Comparison of ENCODE assay signal across 8 mouse cellular contexts in the genomic region with DNA sequence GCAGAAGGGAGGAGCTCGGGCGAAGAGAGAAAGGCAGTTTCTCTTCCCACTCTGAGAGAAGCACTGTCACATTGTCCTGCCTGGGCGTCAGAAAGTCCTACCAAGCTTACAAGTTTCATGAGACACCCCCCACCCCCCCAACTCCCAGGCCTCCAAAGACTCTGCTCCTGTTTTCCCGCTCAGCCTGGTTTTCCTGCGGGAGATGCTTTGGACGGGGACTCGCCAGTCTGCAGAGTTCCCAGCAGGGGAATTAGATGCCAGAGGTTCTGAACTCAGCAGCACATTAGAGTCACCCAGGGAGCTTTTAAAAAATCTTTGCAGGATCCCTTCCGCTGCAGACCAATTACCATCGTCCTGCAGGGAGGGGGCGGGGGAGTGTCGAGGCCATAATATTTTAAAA.
DNase-seq lines count a peak whose midpoint lies in the region; ATAC-seq lines count a peak whose summit lies in the region.

No protein-coding gene starts in this region.

- peak; percentile 19 for DNase-seq in hindbrain, embryonic 10.5 days (ENCODE audit: low spot score)
- DNase-seq in hindbrain, embryonic 11.5 days (ENCODE audit: low spot score) = no peak
- DNase-seq in embryo, embryonic 10.5 days (ENCODE audit: low spot score) = peak; percentile 40
- DNase-seq in hindbrain, embryonic 14.5 days (ENCODE audit: low spot score) = no peak
- peak; percentile 32 for DNase-seq in mesoderm, embryonic 11.5 days (ENCODE audit: low read depth, low spot score)
- no peak for DNase-seq in cerebellum, adult 8-10 months
- DNase-seq in cerebellum, adult 9-11 months = no peak
- DNase-seq in urinary bladder, adult 18-20 months (ENCODE audit: low spot score in 2 of 2) = no peak

- WGBS in hindbrain, embryonic 10.5 days = 7% methylated on average over 11 of the region's 11 CpGs
- WGBS in hindbrain, embryonic 11.5 days = 9% methylated on average over 11 of the region's 11 CpGs
- 12% methylated on average over 11 of the region's 11 CpGs for WGBS in hindbrain, embryonic 14.5 days

- H3K36me3 ChIP-seq in hindbrain, embryonic 10.5 days = no peaks in the 10 kb centered on the region
- H3K36me3 ChIP-seq in hindbrain, embryonic 11.5 days (ENCODE audit: control insufficient read depth, insufficient read depth, low read length) = no peaks in the 10 kb centered on the region
- H3K36me3 ChIP-seq in hindbrain, embryonic 14.5 days (replicated peaks; ENCODE audit: control insufficient read depth, insufficient read depth) = no peaks in the 10 kb centered on the region

- ATAC-seq in hindbrain, embryonic 11.5 days (ENCODE audit: low FRiP score) = no peak
- no peak for ATAC-seq in hindbrain, embryonic 14.5 days (ENCODE audit: low FRiP score)

- peak overlapping the region; percentile 35 for H3K4me3 ChIP-seq in hindbrain, embryonic 10.5 days
- H3K4me3 ChIP-seq in hindbrain, embryonic 11.5 days (ENCODE audit: low read depth, low read length) = no peak overlapping the region
- H3K4me3 ChIP-seq in hindbrain, embryonic 14.5 days (replicated peaks; ENCODE audit: low read length) = no peak overlapping the region

- peaks cover 12% of the 10 kb centered on the region for H3K4me1 ChIP-seq in hindbrain, embryonic 10.5 days (replicated peaks)
- H3K4me1 ChIP-seq in hindbrain, embryonic 11.5 days (replicated peaks; ENCODE audit: control insufficient read depth, insufficient read depth, low read length) = no peaks in the 10 kb centered on the region
- no peaks in the 10 kb centered on the region; the same call in 1 of the 2 replicates for H3K4me1 ChIP-seq in hindbrain, embryonic 14.5 days (replicated peaks; ENCODE audit: control insufficient read depth, insufficient read depth, low read length)

- H3K9ac ChIP-seq in hindbrain, embryonic 11.5 days (ENCODE audit: low read depth, low read length) = no peak overlapping the region
- H3K9ac ChIP-seq in hindbrain, embryonic 14.5 days = no peak overlapping the region

- H3K4me2 ChIP-seq in hindbrain, embryonic 11.5 days (replicated peaks; ENCODE audit: low read depth, low read length) = no peak overlapping the region
- H3K4me2 ChIP-seq in hindbrain, embryonic 14.5 days (replicated peaks) = peak overlapping the region; percentile 31

- no peaks in the 10 kb centered on the region for H3K9me3 ChIP-seq in hindbrain, embryonic 10.5 days
- no peaks in the 10 kb centered on the region for H3K9me3 ChIP-seq in hindbrain, embryonic 11.5 days (ENCODE audit: control insufficient read depth, low read length)
- no peaks in the 10 kb centered on the region for H3K9me3 ChIP-seq in hindbrain, embryonic 14.5 days (ENCODE audit: control insufficient read depth, low read length)

- H3K27me3 ChIP-seq in hindbrain, embryonic 10.5 days (ENCODE audit: insufficient read depth, poor library complexity, severe bottlenecking) = no peaks in the 10 kb centered on the region
- no peaks in the 10 kb centered on the region for H3K27me3 ChIP-seq in hindbrain, embryonic 11.5 days (ENCODE audit: control insufficient read depth, insufficient read depth, low read length)
- H3K27me3 ChIP-seq in hindbrain, embryonic 14.5 days (ENCODE audit: control insufficient read depth, insufficient read depth, low read length) = no peaks in the 10 kb centered on the region

- H3K27ac ChIP-seq in hindbrain, embryonic 10.5 days = peak overlapping the region; percentile 67
- no peak overlapping the region for H3K27ac ChIP-seq in hindbrain, embryonic 11.5 days (ENCODE audit: low read depth, low read length)
- no peak overlapping the region for H3K27ac ChIP-seq in hindbrain, embryonic 14.5 days

Comparison
In these comparisons a context has a peak if more than half of its experiments do, and no peak if none do; other contexts are left out.
1. DNase-seq: peak in hindbrain, embryonic 10.5 days (single experiment), embryo, embryonic 10.5 days (single experiment) and mesoderm, embryonic 11.5 days (single experiment); none in hindbrain, embryonic 11.5 days (single experiment), hindbrain, embryonic 14.5 days (single experiment), cerebellum, adult 8-10 months (single experiment), cerebellum, adult 9-11 months (single experiment) and urinary bladder, adult 18-20 months (0 of 2).